Mouse (Mus musculus) hindlimb bud, embryonic 11.5 days (tissue): ENCODE measurements at regions not wholly inside any gene's neighbourhood (a gene's known extent, or its start where the extent isn't known, plus 50 kb on each side); places are given as distances from the start of the nearest gene placed in this dataset.

ENCODE experiments used
- DNase-seq: peaks from one replicate; pipeline ENCODE4 v3.0.0-alpha.2; 2012; ENCODE audit warnings: low read depth, low spot score; ENCODE audit errors: extremely low spot score

- no peak for DNase-seq
These were observed 59.6 kb upstream of the Serp2 start for GRCm38 (mm10) chr14:76616367-76616683.

GRCm38 (mm10) chr14:76615603-76616366, 59.1 kb upstream of the Serp2 start:
- no peak for DNase-seq

- no peak for DNase-seq
These were observed 58.5 kb upstream of the Serp2 start for GRCm38 (mm10) chr14:76615182-76615581.

GRCm38 (mm10) chr14:76614682-76615081, 58.0 kb upstream of the Serp2 start:
- no peak for DNase-seq

GRCm38 (mm10) chr14:76613604-76614003, 56.9 kb upstream of the Serp2 start:
- no peak for DNase-seq

- DNase-seq = no peak
These were observed 54.0 kb upstream of the Serp2 start for GRCm38 (mm10) chr14:76610429-76611378.
